Mouse (Mus musculus) limb, embryonic 14.5 days (tissue): ENCODE measurements around the gene Ube2b. TPM values are rescaled to one million over a fixed set of nuclear protein-coding genes. Genes with fewer than 3 reads are reported as not detected.

Experiments
- ATAC-seq: fragments of 200-750 bp; cut with Nextera tagmentation; 2 replicates; pipeline ENCODE4 v1.8.0; 2017; ENCODE audit warnings: low read depth, moderate number of reproducible peaks, moderate TSS enrichment; ENCODE audit not compliant: low FRiP score
- DNase-seq: peaks from one replicate; pipeline ENCODE4 v3.0.0-alpha.2; 2015; ENCODE audit warnings: low spot score
- H3K27ac ChIP-seq: fragments of 300-500 bp; sonication (generic); replicated peaks from 2 replicates; pipeline ENCODE4 v1.5.1; 2014; ENCODE audit warnings: low read depth, mild to moderate bottlenecking, low read length, moderate library complexity, mixed read lengths
- H3K27me3 ChIP-seq: fragments of 300-500 bp; sonication (generic); 2 replicates; pipeline ENCODE4 v1.6.1; 2014; ENCODE audit warnings: low read length, mixed read lengths; ENCODE audit not compliant: control insufficient read depth, insufficient read depth
- H3K36me3 ChIP-seq: fragments of 300-500 bp; sonication (generic); 2 replicates; pipeline ENCODE4 v1.6.1; 2014; ENCODE audit warnings: mild to moderate bottlenecking, low read length, moderate library complexity, mixed read lengths; ENCODE audit not compliant: control insufficient read depth, insufficient read depth
- H3K4me1 ChIP-seq: fragments of 300-500 bp; sonication (generic); 2 replicates; pipeline ENCODE4 v1.6.1; 2014; ENCODE audit warnings: antibody characterized with exemption, low read length, mixed read lengths; ENCODE audit not compliant: control insufficient read depth, insufficient read depth
- H3K4me2 ChIP-seq: fragments of 300-500 bp; sonication (generic); replicated peaks from 2 replicates; pipeline ENCODE4 v1.6.1; 2014; ENCODE audit warnings: low read depth, mild to moderate bottlenecking, low read length, moderate library complexity; ENCODE audit not compliant: severe bottlenecking
- H3K4me3 ChIP-seq: fragments of 300-500 bp; sonication (generic); replicated peaks from 2 replicates; pipeline ENCODE4 v1.5.1; 2014; ENCODE audit warnings: low read length
- H3K9ac ChIP-seq: fragments of 300-500 bp; sonication (generic); 2 replicates; pipeline ENCODE4 v1.6.1; 2014; ENCODE audit warnings: mild to moderate bottlenecking, low read depth, low read length, moderate library complexity; ENCODE audit not compliant: severe bottlenecking
- H3K9me3 ChIP-seq: fragments of 300-500 bp; sonication (generic); 2 replicates; pipeline ENCODE4 v1.6.1; 2016; ENCODE audit warnings: low read length; ENCODE audit not compliant: control insufficient read depth
- POLR2A ChIP-seq: fragments of 200-500 bp; IDR thresholded peaks from 2 replicates; pipeline ENCODE4 v1.8.0; 2012; ENCODE audit warnings: inconsistent platforms, mild to moderate bottlenecking, moderate library complexity, borderline replicate concordance; ENCODE audit not compliant: insufficient read depth, insufficient read length; ENCODE audit errors: extremely low read depth
- WGBS: fragments of 180-500 bp; shearing (Covaris S2); extraction: QIAGEN DNeasy Blood & Tissue Kit; methylation state at CpG from one replicate; pipeline ENCODE4 v1.1.7; 2014; 5-methylcytosine and 5-hydroxymethylcytosine counted together
- polyA plus RNA-seq, 2 experiments: library from polyadenylated mRNA; depleted of rRNA in 1 of 2; stranded (reverse) in 1 of 2; unstranded in 1 of 2; fragments of >200 nt; fragmentation: Nextera tagmentation in 1 of 2; extraction: Ambion mirVana in 1 of 2; gene quantifications; 2 replicates each; pipeline versions ENCODE4 v1.2.1 to v1.2.3; 2012 to 2014

Ube2b gene
- polyA plus RNA-seq, 2 experiments = 151 to 211 TPM

DNA sequence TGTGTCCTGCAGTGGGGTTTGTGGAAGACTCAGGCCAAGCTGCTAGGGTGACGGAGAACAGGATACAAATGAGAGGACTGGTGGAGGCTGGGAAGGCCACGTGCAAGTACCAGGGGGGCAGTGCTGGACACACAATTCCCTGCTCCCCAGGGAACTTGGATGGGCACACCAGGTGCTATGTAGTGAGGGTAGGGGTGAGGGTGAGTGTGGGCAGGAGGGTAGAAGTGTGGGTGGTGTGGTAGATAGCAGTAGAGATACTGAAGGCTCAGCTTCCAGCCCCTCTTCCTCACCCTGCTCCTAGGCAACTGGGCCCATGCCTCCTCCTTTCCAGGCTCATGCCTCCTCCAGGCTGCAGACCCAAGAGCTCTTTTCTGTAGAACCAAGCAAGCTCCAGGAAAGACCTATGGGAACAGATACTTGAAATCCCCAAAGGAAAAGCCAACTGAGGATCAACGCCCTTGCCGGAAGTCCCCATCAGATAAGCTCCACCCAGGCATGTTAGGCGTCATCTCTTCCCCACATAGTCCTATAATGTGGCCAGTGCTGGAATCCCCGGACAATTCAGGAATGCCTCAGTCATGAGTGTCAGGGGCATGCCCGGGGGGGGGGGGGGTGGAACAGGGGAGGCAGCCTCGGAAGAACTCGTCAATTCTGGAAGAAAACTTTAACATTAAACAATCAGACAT is 51.3 kb downstream of the Ube2b start:
- Histone ChIP-seq H3K4me2 (no peak overlapping the region), H3K36me3 (no peaks in the 10 kb centered on the region), H3K9me3 (no peaks in the 10 kb centered on the region), H3K27ac (no peak overlapping the region), H3K9ac (no peak overlapping the region), H3K27me3 (no peaks in the 10 kb centered on the region), H3K4me1 (no peaks in the 10 kb centered on the region; the same call in 1 of the 2 replicates), H3K4me3 (no peak overlapping the region)
- whole genome bisulfite sequencing = 77% methylated on average over 9 of the region's 9 CpGs
- ATAC-seq (no peak), DNase-seq (no peak)
- TF ChIP-seq POLR2A = no peak

DNA sequence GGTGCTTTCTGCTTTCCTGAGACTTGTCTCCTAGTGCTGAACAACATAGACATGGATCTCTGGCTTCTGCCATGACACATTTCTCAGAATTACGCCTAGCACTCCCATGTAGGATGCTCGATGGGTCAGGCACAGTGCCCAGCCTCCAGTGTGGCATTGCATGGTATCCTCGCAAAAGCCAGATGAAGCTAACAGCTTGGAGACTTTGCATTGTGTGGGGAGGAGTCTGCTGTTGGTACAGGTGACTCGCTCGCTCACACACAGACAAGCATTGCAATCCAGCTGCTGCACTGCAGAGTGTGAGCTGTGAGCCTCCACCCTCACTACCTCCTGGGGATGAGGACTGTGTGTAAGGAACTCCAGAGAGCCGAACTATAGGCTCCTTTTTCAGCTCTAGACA is 54.4 kb downstream of the Ube2b start:
- no peak overlapping the region for H3K27ac ChIP-seq
- H3K27me3 ChIP-seq = no peaks in the 10 kb centered on the region
- no peak overlapping the region for H3K4me3 ChIP-seq
- 77% methylated on average over 6 of the region's 6 CpGs for WGBS
- H3K36me3 ChIP-seq = no peaks in the 10 kb centered on the region
- ATAC-seq (no peak), DNase-seq (no peak)
- peaks cover 7% of the 10 kb centered on the region for H3K4me1 ChIP-seq
- no peaks in the 10 kb centered on the region for H3K9me3 ChIP-seq
- no peak for TF ChIP-seq POLR2A
- H3K9ac ChIP-seq = no peak overlapping the region
- no peak overlapping the region for H3K4me2 ChIP-seq

DNA sequence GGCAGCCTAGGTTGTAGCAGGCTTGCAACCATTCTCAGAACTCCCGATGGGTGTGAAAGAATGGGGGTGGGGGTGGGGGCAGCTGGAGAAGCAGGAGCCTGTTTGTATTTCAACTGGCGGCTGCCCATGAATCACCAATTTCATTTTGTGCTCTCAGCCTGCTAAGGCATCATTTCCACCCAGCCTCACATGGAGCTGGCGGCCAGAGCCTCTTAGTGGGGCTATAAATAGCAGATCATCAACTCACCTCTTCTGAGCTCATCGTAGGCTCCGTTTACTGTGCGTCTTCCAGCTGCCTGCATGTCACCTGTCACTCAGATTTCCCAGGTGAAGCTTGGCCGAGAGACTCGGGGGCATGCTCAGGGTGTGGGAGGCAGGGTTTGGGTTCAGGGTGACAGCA is 55.0 kb downstream of the Ube2b start:
- H3K9me3 ChIP-seq = no peaks in the 10 kb centered on the region
- peaks cover 7% of the 10 kb centered on the region for H3K4me1 ChIP-seq
- no peak for TF ChIP-seq POLR2A
- no peak overlapping the region for H3K4me2 ChIP-seq
- H3K27me3 ChIP-seq = no peaks in the 10 kb centered on the region
- 12% methylated on average over 8 of the region's 8 CpGs for WGBS
- H3K36me3 ChIP-seq = no peaks in the 10 kb centered on the region
- ATAC-seq = peak; percentile 19; the same call in 1 of the 2 replicates
- no peak overlapping the region for H3K9ac ChIP-seq
- peak; percentile 27 for DNase-seq
- no peak overlapping the region for H3K4me3 ChIP-seq
- H3K27ac ChIP-seq = no peak overlapping the region

DNA sequence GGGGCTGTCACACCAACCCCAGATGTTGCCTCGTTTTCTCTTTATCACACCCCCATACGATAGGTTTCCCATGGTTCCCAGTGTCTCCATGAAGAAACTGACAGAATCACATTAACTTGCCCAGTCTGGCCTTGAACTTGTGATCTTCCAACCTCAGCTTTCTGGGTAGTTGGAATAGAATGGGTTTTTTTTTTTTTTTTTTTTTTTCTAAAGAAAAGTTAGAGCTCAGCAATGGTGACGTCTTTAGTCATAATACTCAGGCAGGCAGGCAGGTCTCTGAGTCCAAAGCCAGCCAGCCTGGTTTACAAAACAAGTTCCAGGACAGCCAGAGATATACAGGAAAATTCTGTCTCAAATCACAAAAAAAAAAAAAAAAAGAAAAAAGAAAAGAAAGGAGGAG is 56.3 kb downstream of the Ube2b start:
- ATAC-seq (no peak), DNase-seq (no peak)
- Histone ChIP-seq H3K4me1 (peaks cover 7% of the 10 kb centered on the region), H3K9ac (no peak overlapping the region), H3K9me3 (no peaks in the 10 kb centered on the region), H3K4me3 (no peak overlapping the region), H3K4me2 (no peak overlapping the region), H3K27ac (no peak overlapping the region), H3K27me3 (no peaks in the 10 kb centered on the region), H3K36me3 (no peaks in the 10 kb centered on the region)
- TF ChIP-seq POLR2A = no peak
- 83% methylated on average over 3 of the region's 3 CpGs for WGBS

DNA sequence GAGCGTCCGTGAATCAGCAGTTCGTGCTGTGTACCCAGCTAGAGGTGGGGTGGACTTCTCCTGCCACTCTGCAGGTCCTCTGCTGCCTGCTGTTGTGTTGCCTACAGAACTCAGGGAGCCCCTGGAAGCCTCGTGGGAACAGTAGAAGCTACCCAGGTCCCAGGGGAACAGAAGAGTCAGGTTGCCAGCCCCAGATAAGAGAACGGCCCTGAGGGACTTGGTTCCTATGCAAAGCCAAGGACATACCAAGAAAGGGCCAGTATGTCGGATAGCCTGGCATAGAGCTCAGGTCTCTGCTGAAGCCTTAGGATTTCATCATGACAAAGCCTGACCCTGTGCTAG is 57.1 kb downstream of the Ube2b start:
- Histone ChIP-seq H3K4me3 (no peak overlapping the region), H3K4me2 (no peak overlapping the region), H3K9me3 (no peaks in the 10 kb centered on the region), H3K27me3 (no peaks in the 10 kb centered on the region), H3K9ac (no peak overlapping the region), H3K36me3 (no peaks in the 10 kb centered on the region), H3K4me1 (peaks cover 7% of the 10 kb centered on the region), H3K27ac (no peak overlapping the region)
- ATAC-seq (no peak), DNase-seq (no peak)
- WGBS = 48% methylated on average over 6 of the region's 6 CpGs
- no peak for TF ChIP-seq POLR2A
